Mouse (Mus musculus) left cerebral cortex, postnatal 14 days (tissue): Measurements from ENCODE around the gene Golga1. TPM values are rescaled to one million over a fixed set of nuclear protein-coding genes. Genes with fewer than 3 reads are reported as not detected.

Experiments used
- DNase-seq, 2 experiments: peaks; one replicate each; pipeline ENCODE4 v3.0.0; 2021 to 2022; ENCODE audit warnings: low spot score in 2 of 2, mixed read lengths in 1 of 2
- intact Hi-C: fragments of 180-260 bp; cut with DNase I; formaldehyde crosslinking; loops from one replicate; pipeline ENCODE4 v1.15.1; 2025
- total RNA-seq, 2 experiments: library from RNA; stranded (reverse); gene quantifications; 2 replicates each; pipeline ENCODE4 v1.2.3; 2021

The Golga1 gene
- total RNA-seq, 2 experiments from 2014 or later: 26.1 to 31.9 TPM

- peak; percentile 46 to 82 for DNase-seq
- intact Hi-C loops: no loop called here
These were observed 56.4 kb downstream of the Golga1 start for GRCm38 (mm10) chr2:39008954-39009365.

DNA sequence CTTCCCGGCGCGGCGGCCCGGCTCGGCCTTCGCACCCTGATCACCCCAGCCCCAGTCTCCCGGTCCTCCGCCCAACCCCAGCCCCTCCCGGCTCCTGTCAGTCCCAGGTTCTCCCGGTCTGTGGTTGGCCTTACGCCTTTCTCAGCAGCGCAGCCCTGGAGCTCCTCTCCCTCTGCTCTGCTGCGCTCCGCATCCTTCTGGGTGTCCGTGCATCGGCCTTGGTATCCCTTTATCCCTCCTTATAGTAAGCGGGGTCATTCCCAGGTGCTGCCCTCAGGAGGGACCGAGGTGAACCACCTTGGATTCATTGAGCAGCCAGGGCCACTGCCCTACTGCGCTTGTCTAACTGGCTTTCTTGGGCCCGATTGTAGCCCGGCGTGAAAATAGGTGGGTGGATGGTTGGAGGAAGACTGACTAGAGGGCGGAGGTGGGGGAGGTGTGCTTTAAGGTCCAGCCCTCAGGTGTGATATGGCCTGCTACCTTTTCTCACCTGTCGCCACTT is 56.9 kb downstream of the Golga1 start:
- intact Hi-C loops: no loop called here

DNA sequence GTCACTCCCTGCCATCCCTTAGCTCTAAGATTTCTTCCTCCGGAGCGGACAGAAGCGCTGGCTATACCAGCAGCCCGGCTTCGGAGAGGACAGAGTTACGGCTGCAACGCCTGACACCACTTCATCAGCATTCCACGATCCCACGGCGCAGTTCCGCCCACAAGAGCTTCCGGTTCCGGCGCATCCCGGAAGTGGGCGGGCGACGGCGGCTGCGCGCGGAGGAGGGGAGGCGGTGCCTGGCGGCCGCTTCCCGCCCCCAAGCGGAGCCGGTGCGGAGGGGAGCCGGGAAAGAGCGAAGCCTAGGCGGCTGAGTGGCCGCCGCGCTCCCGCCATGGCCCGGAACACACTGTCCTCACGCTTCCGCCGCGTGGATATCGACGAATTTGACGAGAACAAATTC is 57.5 kb downstream of the Golga1 start:
- intact Hi-C loops: no loop called here
- DNase-seq: peak; percentile 94 to 95

More for the DNA sequence above, 56.9 kb downstream of the Golga1 start:
- DNase-seq: peak in 1 of 2 experiments; percentile 37

GRCm38 (mm10) chr2:39006149-39006730 is 59.1 kb downstream of the Golga1 start:
- intact Hi-C loops: no loop called here
- no peak for DNase-seq

DNA sequence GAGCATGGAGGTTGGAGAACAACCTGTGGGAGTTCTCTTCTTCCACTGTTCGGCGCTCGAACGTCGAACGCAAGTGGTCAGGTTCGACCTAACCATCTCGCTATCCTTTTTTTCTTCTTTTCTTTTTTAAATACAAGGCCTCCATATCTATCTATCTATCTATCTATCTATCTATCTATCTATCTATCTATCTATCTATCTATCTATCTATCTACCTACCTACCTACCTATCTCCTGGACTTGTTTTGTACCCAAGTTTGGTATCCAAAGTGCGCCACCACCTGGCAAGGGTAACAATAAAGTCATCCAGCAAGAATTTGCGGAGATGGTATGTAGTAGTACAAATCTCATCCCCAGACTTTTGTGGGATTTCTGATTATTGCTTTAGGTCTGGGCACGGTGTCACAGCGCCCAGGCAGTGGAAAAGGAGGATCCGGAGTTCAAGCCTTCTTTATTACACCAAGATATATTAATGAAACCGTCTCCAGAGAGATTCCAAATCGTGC is 59.7 kb downstream of the Golga1 start, which contains the start of gene Rpl35:
Rpl35 (minus strand) TSS at position 51 of the 506 bp plus-strand sequence.
- intact Hi-C loops: no loop called here
- no peak for DNase-seq

GRCm38 (mm10) chr2:39004880-39005435 is 60.4 kb downstream of the Golga1 start, which contains the start of gene Arpc5l:
Arpc5l (plus strand) TSS chr2:39005348.
- DNase-seq: peak; percentile 92 to 93
- intact Hi-C loops: no loop called here

DNA sequence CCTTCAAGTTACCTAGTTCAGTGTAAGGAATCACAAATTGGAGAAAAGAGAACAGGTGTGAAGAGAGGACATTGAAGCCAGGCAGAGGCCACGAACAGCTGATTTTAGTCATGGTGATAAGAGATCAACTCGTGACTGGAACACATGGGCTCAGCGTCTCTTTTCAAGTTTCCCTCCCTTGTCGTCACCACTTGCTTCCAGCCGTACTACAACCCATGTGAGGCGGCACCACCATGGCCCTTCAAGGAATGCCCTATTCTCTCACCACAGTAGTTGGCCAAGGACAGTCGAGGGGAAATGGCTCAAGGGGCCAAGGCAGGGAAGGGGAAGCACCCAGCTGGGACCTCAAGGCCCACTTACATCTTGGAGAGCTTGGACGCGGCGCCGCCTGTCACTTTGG is 61.0 kb downstream of the Golga1 start:
- DNase-seq: peak in 1 of 2 experiments; percentile 63
- intact Hi-C loops: no loop called here

GRCm38 (mm10) chr2:39003512-39003911 is 61.8 kb downstream of the Golga1 start:
- intact Hi-C loops: no loop called here
- DNase-seq: no peak

- intact Hi-C loops: no loop called here
- DNase-seq: no peak
These were observed 62.2 kb downstream of the Golga1 start for GRCm38 (mm10) chr2:39003106-39003505.

GRCm38 (mm10) chr2:39001866-39002265 is 63.5 kb downstream of the Golga1 start:
- intact Hi-C loops: no loop called here

DNA sequence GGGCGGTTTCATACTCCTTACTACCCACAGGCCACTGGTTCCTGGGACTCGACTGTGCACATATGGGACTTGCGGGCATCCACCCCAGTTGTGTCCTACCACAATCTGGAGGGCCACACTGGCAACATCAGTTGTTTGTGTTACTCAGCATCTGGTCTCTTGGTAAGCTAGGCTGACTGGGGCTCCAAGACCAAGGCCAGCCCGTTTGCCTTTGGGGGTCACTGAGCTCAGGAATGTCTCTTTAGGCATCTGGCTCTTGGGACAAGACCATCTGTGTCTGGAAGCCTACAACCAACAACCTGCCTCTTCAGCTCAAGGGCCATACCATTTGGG is 64.8 kb downstream of the Golga1 start:
- no peak for DNase-seq
- intact Hi-C loops: no loop called here

More at GRCm38 (mm10) chr2:39001866-39002265, 63.5 kb downstream of the Golga1 start:
- DNase-seq: no peak

- intact Hi-C loops: loop anchor here (5.0 kb wide), 1 partner anchor 203 kb away; no protein-coding TSS in a partner anchor
- no peak for DNase-seq
These were observed 65.3 kb downstream of the Golga1 start for GRCm38 (mm10) chr2:38999910-39000586.

DNA sequence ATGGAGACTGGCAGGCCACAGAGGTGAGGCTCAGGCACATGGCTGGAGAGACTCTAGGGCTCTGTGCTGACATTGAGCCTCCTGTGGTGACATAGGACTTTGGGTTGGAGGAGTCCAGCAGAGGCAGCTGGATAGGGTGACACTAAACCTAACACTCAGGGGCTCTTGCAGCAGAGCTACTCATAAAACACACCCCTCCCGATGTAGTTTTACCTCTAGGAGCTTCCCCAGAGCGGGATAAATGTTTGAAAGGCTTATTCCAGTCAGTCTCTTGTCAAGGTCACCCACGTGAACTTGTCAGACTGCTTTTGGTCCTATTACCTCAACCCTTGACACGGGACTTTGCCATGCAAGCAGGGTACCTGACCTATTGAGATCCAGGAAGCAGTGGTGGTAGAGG is 66.0 kb downstream of the Golga1 start:
- no peak for DNase-seq
- intact Hi-C loops: loop anchor here (5.0 kb wide), 1 partner anchor 202 kb away; no protein-coding TSS in a partner anchor

DNA sequence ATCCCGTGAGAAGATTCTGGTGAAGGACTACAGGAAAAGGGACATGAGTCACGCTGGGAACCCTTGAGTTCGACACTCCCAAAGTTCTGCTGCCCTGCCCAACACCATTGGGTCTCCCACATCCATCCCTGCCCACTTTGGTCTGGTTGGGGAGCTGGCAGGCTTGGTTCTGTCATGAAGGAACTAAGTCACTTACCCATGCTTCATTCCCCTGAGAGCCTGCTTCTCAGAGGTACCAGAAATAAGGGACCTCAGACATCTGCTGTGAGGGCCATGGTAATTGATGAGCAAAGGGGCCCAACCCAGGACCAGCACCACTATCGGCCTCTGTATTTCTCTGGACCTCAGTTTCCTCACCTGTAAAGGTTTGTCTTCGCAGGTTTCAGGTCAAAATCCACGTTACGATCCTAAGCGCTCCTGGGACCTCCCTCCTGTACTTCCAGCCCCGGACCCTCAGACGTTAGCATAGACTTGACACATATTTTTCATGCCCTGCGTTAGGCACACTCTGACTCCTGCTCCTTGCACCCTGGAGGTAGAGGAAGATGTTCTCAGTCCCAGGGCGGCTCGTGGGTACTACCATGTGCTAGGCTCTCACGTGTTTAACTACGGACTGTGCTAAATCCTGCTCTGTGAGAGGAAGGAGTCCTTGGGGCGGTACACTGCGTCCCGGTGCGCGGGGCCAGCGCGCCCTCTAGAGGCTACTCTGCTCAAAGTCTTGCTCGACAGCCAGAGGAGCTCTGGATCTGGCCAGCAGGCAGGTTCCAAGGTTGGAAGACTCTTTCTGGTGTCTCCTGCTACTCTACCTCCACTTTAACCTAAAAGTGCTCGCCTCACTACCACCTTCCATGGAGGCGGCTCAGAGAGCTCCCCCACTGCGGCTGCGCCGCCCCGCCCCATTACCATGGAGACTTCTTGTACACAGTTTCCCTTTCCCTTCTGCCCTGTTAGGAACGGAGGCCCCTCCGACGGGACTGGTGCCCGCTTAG is 67.7 kb downstream of the Golga1 start, which contains the start of gene Wdr38:
Wdr38 (plus strand) TSS at position 91 of the 989 bp plus-strand sequence.
- peak; percentile 90 to 92 for DNase-seq
- intact Hi-C loops: loop anchor here (1.0 to 5.0 kb wide), 2 partner anchors 71 to 200 kb away; no protein-coding TSS in a partner anchor

DNA sequence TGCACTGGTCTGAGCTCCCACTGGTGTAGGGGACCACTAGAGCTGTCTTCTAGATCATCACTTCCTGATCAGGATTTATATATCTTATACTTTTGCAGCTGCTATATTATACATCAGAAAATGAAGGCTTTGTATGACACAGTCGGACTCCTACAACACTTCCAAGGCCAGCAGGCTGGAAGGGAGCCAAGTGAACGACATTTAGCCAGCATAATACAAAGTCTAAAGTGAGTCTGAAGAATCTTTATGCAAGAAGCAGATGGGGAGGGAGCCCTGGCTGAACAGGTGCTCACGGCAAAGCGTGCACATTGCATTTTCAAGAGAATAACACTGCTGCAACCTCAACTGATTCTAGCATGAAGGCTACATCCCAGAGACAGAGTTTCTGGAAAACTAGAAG is 72.9 kb downstream of the Golga1 start:
- DNase-seq: no peak

GRCm38 (mm10) chr2:38992004-38992403 is 73.3 kb downstream of the Golga1 start:
- DNase-seq: no peak
- intact Hi-C loops: no loop called here

More for the DNA sequence above, 72.9 kb downstream of the Golga1 start:
- intact Hi-C loops: no loop called here

- no peak for DNase-seq
- intact Hi-C loops: no loop called here
These were observed 76.4 kb downstream of the Golga1 start for GRCm38 (mm10) chr2:38988929-38989328.

DNA sequence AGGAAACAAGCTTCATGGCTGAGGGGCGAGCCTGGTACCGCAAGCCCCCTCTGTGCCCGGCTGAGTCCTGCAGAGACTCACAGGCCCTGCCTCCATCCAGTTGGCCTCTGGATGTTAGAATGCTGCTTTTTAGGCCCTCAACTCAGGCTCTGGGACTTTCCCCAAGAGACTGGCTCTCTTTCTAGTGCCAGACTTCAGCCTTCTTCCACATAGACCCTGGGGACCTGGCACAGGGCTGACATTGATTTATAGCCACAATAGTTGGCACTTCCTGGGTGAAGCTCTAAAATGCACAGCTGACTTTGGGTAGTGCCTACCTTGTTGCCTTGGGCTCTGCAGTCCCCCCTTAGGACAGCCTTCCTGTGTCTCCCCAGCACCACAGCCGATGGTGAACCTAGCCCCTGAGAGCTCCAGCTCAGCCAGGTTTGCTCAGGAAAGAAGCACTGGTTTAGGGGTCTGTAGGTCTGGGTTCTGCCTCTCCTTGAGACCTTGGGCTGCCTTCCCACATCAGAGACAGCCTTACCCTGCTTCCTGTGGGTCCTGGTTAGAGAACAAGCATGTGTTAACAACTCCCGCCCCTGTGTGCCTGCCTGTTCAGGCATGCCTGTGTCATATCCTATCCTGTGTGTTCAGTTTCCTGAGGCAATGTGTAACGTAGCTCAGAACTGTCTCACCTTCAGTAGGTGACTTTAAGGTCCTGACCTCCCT is 77.4 kb downstream of the Golga1 start:
- intact Hi-C loops: no loop called here
- DNase-seq: no peak
